Mouse (Mus musculus): ENCODE data around the gene Pkdcc.
A peak's percentile ranks its signal among the peaks of the same experiment; 100 is the strongest.

Gene Pkdcc

GRCm38 (mm10) chr17:83248467-83248866, 33.4 kb downstream of the Pkdcc start:
- no peak for DNase-seq

GRCm38 (mm10) chr17:83250903-83251526, 35.9 kb downstream of the Pkdcc start:
- DNase-seq = no peak

GRCm38 (mm10) chr17:83253051-83253649, 38.1 kb downstream of the Pkdcc start:
- peak; percentile 69 for DNase-seq

- DNase-seq = peak; percentile 85
Measured at GRCm38 (mm10) chr17:83267202-83268128, 52.4 kb downstream of the Pkdcc start.

GRCm38 (mm10) chr17:83271509-83271908, 56.4 kb downstream of the Pkdcc start:
- DNase-seq = peak; percentile 91

GRCm38 (mm10) chr17:83272641-83273040, 57.5 kb downstream of the Pkdcc start:
- DNase-seq = no peak

- DNase-seq = peak; percentile 39
Measured at GRCm38 (mm10) chr17:83273636-83274035, 58.5 kb downstream of the Pkdcc start.

GRCm38 (mm10) chr17:83274101-83274500, 59.0 kb downstream of the Pkdcc start:
- DNase-seq = peak; percentile 29

All from lung, postnatal 10 days (tissue).